Mouse (Mus musculus) A20 (cell line): ENCODE measurements around the gene Plek2.
A peak's percentile ranks its signal among the peaks of the same experiment; 100 is the strongest.

Experiments used
- DNase-seq: peaks from one replicate; pipeline ENCODE4 v3.0.0-alpha.2; 2011; ENCODE audit warnings: low read depth, low spot score

Plek2 gene

GRCm38 (mm10) chr12:78910684-78911461 is 4.1 kb upstream of the Plek2 start:
- no peak for DNase-seq

GRCm38 (mm10) chr12:78908081-78908605 is 1.4 kb upstream of the Plek2 start:
- no peak for DNase-seq

- no peak for DNase-seq
These were observed 2.3 kb downstream of the Plek2 start for GRCm38 (mm10) chr12:78904499-78904898.

- no peak for DNase-seq
These were observed 3.5 kb downstream of the Plek2 start for GRCm38 (mm10) chr12:78903313-78903712.

GRCm38 (mm10) chr12:78901467-78901866 is 5.3 kb downstream of the Plek2 start:
- no peak for DNase-seq

- no peak for DNase-seq
These were observed 8.9 kb downstream of the Plek2 start for GRCm38 (mm10) chr12:78897861-78898260.

GRCm38 (mm10) chr12:78891149-78891548 is 15.6 kb downstream of the Plek2 start:
- DNase-seq: peak; percentile 21

GRCm38 (mm10) chr12:78890062-78890461 is 16.7 kb downstream of the Plek2 start:
- no peak for DNase-seq

GRCm38 (mm10) chr12:78874581-78874980 is 32.2 kb downstream of the Plek2 start:
- DNase-seq: peak; percentile 29

GRCm38 (mm10) chr12:78868115-78868514 is 38.6 kb downstream of the Plek2 start:
- peak; percentile 41 for DNase-seq

GRCm38 (mm10) chr12:78865434-78865833 is 41.3 kb downstream of the Plek2 start:
- DNase-seq: peak; percentile 41

GRCm38 (mm10) chr12:78862254-78862730 is 44.5 kb downstream of the Plek2 start:
- DNase-seq: no peak

- DNase-seq: peak; percentile 99
These were observed 45.1 kb downstream of the Plek2 start, which contains the start of the genes Atp6v1d and Eif2s1 for GRCm38 (mm10) chr12:78861496-78862253. Atp6v1d (minus strand) TSS chr12:78861638. Eif2s1 (plus strand) TSS chr12:78861819.

GRCm38 (mm10) chr12:78860921-78861495 is 45.8 kb downstream of the Plek2 start:
- DNase-seq: no peak

- no peak for DNase-seq
These were observed 58.5 kb downstream of the Plek2 start for GRCm38 (mm10) chr12:78848246-78848645.

- DNase-seq: no peak
These were observed 64.3 kb downstream of the Plek2 start for GRCm38 (mm10) chr12:78842429-78842828.

GRCm38 (mm10) chr12:78839906-78840305 is 66.9 kb downstream of the Plek2 start:
- no peak for DNase-seq
